ENCODE assay signal across 8 mouse cellular contexts in the genomic region with DNA sequence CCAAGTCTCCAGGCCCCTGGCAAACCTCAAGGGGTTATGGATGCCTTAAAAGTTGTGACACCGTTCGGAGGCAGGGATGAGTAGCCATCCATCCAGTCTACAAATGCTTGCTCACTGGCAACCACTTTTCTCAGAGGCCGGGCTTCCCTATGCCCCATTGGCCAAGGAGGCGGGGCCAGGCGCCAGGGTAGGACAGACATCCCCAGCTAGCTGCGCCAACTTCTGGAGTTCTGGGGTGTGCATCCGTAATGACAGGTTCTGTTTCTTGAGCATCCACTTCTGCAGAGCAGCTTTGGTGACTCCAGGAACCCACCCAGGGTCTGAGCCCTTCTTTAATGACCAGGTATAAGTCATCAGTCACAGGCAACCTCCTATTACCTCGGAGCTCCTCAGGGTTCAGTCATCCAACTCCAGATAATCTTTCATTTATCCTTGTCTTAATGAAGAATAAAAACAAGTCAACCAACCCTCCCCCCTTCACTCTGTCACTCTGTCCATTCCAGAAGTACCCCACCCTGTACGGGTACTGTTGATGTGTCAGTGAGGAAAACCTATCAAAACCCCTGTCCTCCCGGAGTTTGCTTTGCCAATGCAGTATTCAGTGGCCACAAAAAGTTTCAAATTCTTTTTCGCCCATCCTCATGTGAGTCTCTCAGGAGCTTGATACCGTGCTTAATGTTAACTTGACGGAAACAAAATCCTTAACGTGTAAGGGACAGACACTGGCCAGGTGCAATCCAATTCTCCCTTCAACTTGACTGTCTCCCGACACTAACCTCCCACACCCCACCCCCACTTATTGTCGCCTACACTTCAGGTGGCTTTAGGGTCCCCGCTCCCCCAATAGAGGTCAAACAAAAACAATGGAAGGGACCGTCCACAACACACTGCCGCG. TPM values are rescaled to one million over a fixed set of nuclear protein-coding genes. Genes with fewer than 3 reads are reported as not detected.
DNase-seq lines count a peak whose midpoint lies in the region; ATAC-seq lines count a peak whose summit lies in the region.

No protein-coding gene starts in this region.

- DNase-seq in lung, adult 18-20 months: peak; percentile 80 to 83
- no peak for DNase-seq in lung, postnatal 25 days (ENCODE audit: low spot score)
- peak; percentile 19 for DNase-seq in embryonic facial prominence, embryonic 10.5 days (ENCODE audit: low spot score)
- peak; percentile 65 for DNase-seq in kidney, postnatal 10 days
- DNase-seq in frontal cortex, adult 2 months (ENCODE audit: extremely low spot score in 1 of 2, low spot score in 1 of 2): no peak
- DNase-seq in left cerebral cortex, adult 9 months (ENCODE audit: low spot score in 2 of 2): no peak

- H3K4me3 ChIP-seq in embryonic facial prominence, embryonic 10.5 days: peak overlapping the region; percentile 69
- peak overlapping the region; percentile 81 for H3K4me3 ChIP-seq in heart, embryonic 15.5 days
- peak overlapping the region; percentile 69 for H3K4me3 ChIP-seq in midbrain, embryonic 12.5 days

- no peaks in the 10 kb centered on the region for H3K9me3 ChIP-seq in embryonic facial prominence, embryonic 10.5 days
- H3K9me3 ChIP-seq in heart, embryonic 15.5 days (replicated peaks): no peaks in the 10 kb centered on the region
- no peaks in the 10 kb centered on the region for H3K9me3 ChIP-seq in midbrain, embryonic 12.5 days

- peak overlapping the region; percentile 63; the same call in 1 of the 2 replicates for H3K27ac ChIP-seq in embryonic facial prominence, embryonic 10.5 days (replicated peaks)
- H3K27ac ChIP-seq in heart, embryonic 15.5 days: peak overlapping the region; percentile 90
- H3K27ac ChIP-seq in midbrain, embryonic 12.5 days (replicated peaks): no peak overlapping the region

- H3K36me3 ChIP-seq in embryonic facial prominence, embryonic 10.5 days (replicated peaks): no peaks in the 10 kb centered on the region
- H3K36me3 ChIP-seq in heart, embryonic 15.5 days: no peaks in the 10 kb centered on the region
- no peaks in the 10 kb centered on the region for H3K36me3 ChIP-seq in midbrain, embryonic 12.5 days

- peaks cover 65% of the 10 kb centered on the region for H3K27me3 ChIP-seq in embryonic facial prominence, embryonic 10.5 days (replicated peaks; ENCODE audit: low read depth, poor library complexity, severe bottlenecking)
- H3K27me3 ChIP-seq in heart, embryonic 15.5 days: no peaks in the 10 kb centered on the region
- H3K27me3 ChIP-seq in midbrain, embryonic 12.5 days: peaks cover 35% of the 10 kb centered on the region

- H3K9ac ChIP-seq in heart, embryonic 15.5 days: peak overlapping the region; percentile 82
- peak overlapping the region; percentile 69 for H3K9ac ChIP-seq in midbrain, embryonic 12.5 days (replicated peaks)

- peak overlapping the region; percentile 72 for H3K4me2 ChIP-seq in heart, embryonic 15.5 days
- H3K4me2 ChIP-seq in midbrain, embryonic 12.5 days (replicated peaks): peak overlapping the region; percentile 94

- 0 out of 2 replicates have a peak, but pooled peaks have one; percentile 19 for ATAC-seq in heart, embryonic 15.5 days (replicated peaks; ENCODE audit: insufficient number of reproducible peaks, insufficient read depth, low FRiP score, low read depth)
- ATAC-seq in midbrain, embryonic 12.5 days (ENCODE audit: low FRiP score, low read depth): no peak

- WGBS in embryonic facial prominence, embryonic 10.5 days: 15% methylated on average over 20 of the region's 20 CpGs
- 12% methylated on average over 20 of the region's 20 CpGs for WGBS in heart, embryonic 15.5 days
- 11% methylated on average over 20 of the region's 20 CpGs for WGBS in midbrain, embryonic 12.5 days

- H3K4me1 ChIP-seq in embryonic facial prominence, embryonic 10.5 days: peaks cover 44% of the 10 kb centered on the region
- H3K4me1 ChIP-seq in heart, embryonic 15.5 days (replicated peaks): peaks cover 40% of the 10 kb centered on the region
- peaks cover 45% of the 10 kb centered on the region; the same call in 1 of the 2 replicates for H3K4me1 ChIP-seq in midbrain, embryonic 12.5 days

RNA-seq across cellular contexts. Expression of a gene that starts 1.0 kb away (rescaled TPM):
- 0.39 and 0.47 TPM in 2 replicates for polyA plus RNA-seq in embryonic facial prominence, embryonic 10.5 days (2016; fragmentation: Nextera tagmentation; extraction: Ambion mirVana)
- 5.6 and 5.9 TPM in 2 replicates for polyA plus RNA-seq in heart, embryonic 15.5 days (2015; fragmentation: Nextera tagmentation; extraction: Ambion mirVana)
- 1.4 and 1.8 TPM in 2 replicates for polyA plus RNA-seq in midbrain, embryonic 12.5 days (2016; fragmentation: Nextera tagmentation; extraction: Ambion mirVana)
- 17.3 and 17.5 TPM in 2 replicates for polyA plus RNA-seq in frontal cortex, adult 2 months (2012; rRNA removed)

Comparison
In these comparisons a context has a peak if more than half of its experiments do, and no peak if none do; other contexts are left out.
1. DNase-seq: peak in lung, adult 18-20 months (2 of 2), embryonic facial prominence, embryonic 10.5 days (single experiment) and kidney, postnatal 10 days (single experiment); none in lung, postnatal 25 days (single experiment), frontal cortex, adult 2 months (0 of 2) and left cerebral cortex, adult 9 months (0 of 2).
2. Peak in every context shown above with its lines, with median percentiles within 50 percentile points of each other: H3K4me3 ChIP-seq.